Mouse (Mus musculus) ES-Bruce4 (cell line): ENCODE measurements at regions not wholly inside any gene's neighbourhood (a gene's known extent, or its start where the extent isn't known, plus 50 kb on each side); places are given as distances from the start of the nearest gene placed in this dataset.

Experiments
- EP300 ChIP-seq: IDR thresholded peaks from 2 replicates; pipeline ENCODE4 v1.6.1; 2011; ENCODE audit warnings: low read depth, low read length; ENCODE audit not compliant: insufficient read depth
- POLR2A ChIP-seq: IDR thresholded peaks from one replicate; pipeline ENCODE4 v1.8.1; 2011; ENCODE audit warnings: low read length; ENCODE audit not compliant: insufficient read depth

- no peak for TF ChIP-seq POLR2A
- TF ChIP-seq EP300 = no peak
Observed at GRCm38 (mm10) chr8:109410531-109410930, 83.3 kb upstream of the Pmfbp1 start.
